Mouse (Mus musculus) stomach, embryonic 16.5 days (tissue): Measurements from ENCODE around the gene Mcoln1. TPM values are rescaled to one million over a fixed set of nuclear protein-coding genes. Genes with fewer than 3 reads are reported as not detected.

Experiments used
- ATAC-seq: fragments of 200-750 bp; cut with Nextera tagmentation; 2 replicates; pipeline ENCODE4 v1.8.0; 2017; ENCODE audit warnings: moderate number of reproducible peaks, moderate TSS enrichment; ENCODE audit not compliant: insufficient read depth, low FRiP score
- H3K27ac ChIP-seq: fragments of 300-500 bp; sonication (generic); 2 replicates; pipeline ENCODE4 v1.5.1; 2014; ENCODE audit warnings: low read length
- H3K27me3 ChIP-seq: fragments of 300-500 bp; sonication (generic); 2 replicates; pipeline ENCODE4 v1.6.1; 2014; ENCODE audit warnings: low read length, control low read depth, mixed read lengths; ENCODE audit not compliant: control insufficient read depth, insufficient read depth
- H3K36me3 ChIP-seq: fragments of 300-500 bp; sonication (generic); 2 replicates; pipeline ENCODE4 v1.6.1; 2014; ENCODE audit warnings: low read length; ENCODE audit not compliant: control insufficient read depth, insufficient read depth
- H3K4me1 ChIP-seq: fragments of 300-500 bp; sonication (generic); 2 replicates; pipeline ENCODE4 v1.6.1; 2014; ENCODE audit warnings: low read length, control low read depth, mixed read lengths; ENCODE audit not compliant: control insufficient read depth, insufficient read depth
- H3K4me2 ChIP-seq: fragments of 300-500 bp; sonication (generic); 2 replicates; pipeline ENCODE4 v1.6.1; 2014; ENCODE audit warnings: low read depth, low read length, mixed read lengths
- H3K4me3 ChIP-seq: fragments of 300-500 bp; sonication (generic); replicated peaks from 2 replicates; pipeline ENCODE4 v1.5.1; 2014; ENCODE audit warnings: mild to moderate bottlenecking, low read length
- H3K9ac ChIP-seq: fragments of 300-500 bp; sonication (generic); 2 replicates; pipeline ENCODE4 v1.6.1; 2014; ENCODE audit warnings: low read length
- H3K9me3 ChIP-seq: fragments of 300-500 bp; sonication (generic); replicated peaks from 2 replicates; pipeline ENCODE4 v1.6.1; 2016; ENCODE audit warnings: low read length, control low read depth; ENCODE audit not compliant: control insufficient read depth
- WGBS: fragments of 180-500 bp; shearing (Covaris S2); extraction: QIAGEN DNeasy Blood & Tissue Kit; methylation state at CpG from one replicate; pipeline ENCODE4 v1.1.7; 2014; 5-methylcytosine and 5-hydroxymethylcytosine counted together
- polyA plus RNA-seq: library from polyadenylated mRNA; unstranded; fragments of >200 nt; fragmentation: Nextera tagmentation; extraction: Ambion mirVana; gene quantifications from 2 replicates; pipeline ENCODE4 v1.2.1, GENCODE M21; 2015

Gene Mcoln1
- polyA plus RNA-seq, 1 experiment from 2014 or later, result 42.4 TPM

GRCm38 (mm10) chr8:3515771-3516417 is 15.6 kb downstream of the Mcoln1 start:
- peak; percentile 9 for ATAC-seq
- WGBS, result 0% methylated on average over 25 of the region's 25 CpGs
- peak overlapping the region; percentile 86 for H3K27ac ChIP-seq
- peak overlapping the region; percentile 80 for H3K9ac ChIP-seq
- H3K27me3 ChIP-seq, result no peaks in the 10 kb centered on the region
- H3K9me3 ChIP-seq, result no peaks in the 10 kb centered on the region
- peak overlapping the region; percentile 77 for H3K4me3 ChIP-seq
- H3K36me3 ChIP-seq, result no peaks in the 10 kb centered on the region; the same call in 1 of the 2 replicates
- H3K4me1 ChIP-seq, result peaks cover 6% of the 10 kb centered on the region; the same call in 1 of the 2 replicates
- peak overlapping the region; percentile 95 for H3K4me2 ChIP-seq

GRCm38 (mm10) chr8:3516450-3517116 is 16.3 kb downstream of the Mcoln1 start:
- Histone ChIP-seq H3K9me3 (no peaks in the 10 kb centered on the region), H3K36me3 (no peaks in the 10 kb centered on the region; the same call in 1 of the 2 replicates), H3K9ac (peak overlapping the region; percentile 80), H3K27me3 (no peaks in the 10 kb centered on the region), H3K4me2 (peak overlapping the region; percentile 95), H3K4me3 (peak overlapping the region; percentile 77), H3K4me1 (peaks cover 6% of the 10 kb centered on the region; the same call in 1 of the 2 replicates), H3K27ac (peak overlapping the region; percentile 86)
- ATAC-seq, result peak; percentile 87
- WGBS, result under 1% methylated on average over 36 of the region's 36 CpGs

GRCm38 (mm10) chr8:3517117-3517495 is 16.8 kb downstream of the Mcoln1 start:
- H3K9ac ChIP-seq, result peak overlapping the region; percentile 80
- 5% methylated on average over 16 of the region's 16 CpGs for WGBS
- peak overlapping the region; percentile 95 for H3K4me2 ChIP-seq
- peak overlapping the region; percentile 53; the same call in 1 of the 2 replicates for H3K27ac ChIP-seq
- no peaks in the 10 kb centered on the region for H3K27me3 ChIP-seq
- ATAC-seq, result no peak
- H3K9me3 ChIP-seq, result no peaks in the 10 kb centered on the region
- H3K4me3 ChIP-seq, result peak overlapping the region; percentile 77
- peaks cover 6% of the 10 kb centered on the region; the same call in 1 of the 2 replicates for H3K4me1 ChIP-seq
- peaks cover under 1% of the 10 kb centered on the region for H3K36me3 ChIP-seq

- peak; percentile 53; the same call in 1 of the 2 replicates for ATAC-seq
- 87% methylated on average over 13 of the region's 13 CpGs for WGBS
- H3K27me3 ChIP-seq, result no peaks in the 10 kb centered on the region
- peaks cover 3% of the 10 kb centered on the region; the same call in 1 of the 2 replicates for H3K4me1 ChIP-seq
- no peak overlapping the region for H3K4me2 ChIP-seq
- H3K36me3 ChIP-seq, result peaks cover 30% of the 10 kb centered on the region
- no peak overlapping the region for H3K4me3 ChIP-seq
- no peak overlapping the region for H3K27ac ChIP-seq
- H3K9ac ChIP-seq, result no peak overlapping the region
- H3K9me3 ChIP-seq, result no peaks in the 10 kb centered on the region
Observed at GRCm38 (mm10) chr8:3522007-3522697, 21.9 kb downstream of the Mcoln1 start.

- H3K27me3 ChIP-seq, result no peaks in the 10 kb centered on the region
- no peak overlapping the region for H3K4me3 ChIP-seq
- no peaks in the 10 kb centered on the region for H3K4me1 ChIP-seq
- H3K27ac ChIP-seq, result no peak overlapping the region
- no peak for ATAC-seq
- H3K4me2 ChIP-seq, result no peak overlapping the region
- H3K36me3 ChIP-seq, result peaks cover 24% of the 10 kb centered on the region
- H3K9me3 ChIP-seq, result no peaks in the 10 kb centered on the region
- WGBS, result 92% methylated on average over 5 of the region's 5 CpGs
- no peak overlapping the region for H3K9ac ChIP-seq
Observed at GRCm38 (mm10) chr8:3530816-3531215, 30.6 kb downstream of the Mcoln1 start.

- Histone ChIP-seq H3K4me2 (no peak overlapping the region), H3K27me3 (no peaks in the 10 kb centered on the region), H3K9me3 (no peaks in the 10 kb centered on the region), H3K27ac (no peak overlapping the region), H3K4me3 (no peak overlapping the region), H3K9ac (no peak overlapping the region), H3K4me1 (no peaks in the 10 kb centered on the region), H3K36me3 (peaks cover 18% of the 10 kb centered on the region)
- no peak for ATAC-seq
- WGBS, result 96% methylated on average over 18 of the region's 18 CpGs
Observed at GRCm38 (mm10) chr8:3531936-3532335, 31.7 kb downstream of the Mcoln1 start.

GRCm38 (mm10) chr8:3536053-3536841 is 36.0 kb downstream of the Mcoln1 start:
- Histone ChIP-seq H3K27me3 (no peaks in the 10 kb centered on the region), H3K4me3 (no peak overlapping the region), H3K4me2 (no peak overlapping the region), H3K36me3 (peaks cover 34% of the 10 kb centered on the region), H3K9me3 (no peaks in the 10 kb centered on the region), H3K27ac (no peak overlapping the region), H3K4me1 (no peaks in the 10 kb centered on the region), H3K9ac (no peak overlapping the region)
- 61% methylated on average over 15 of the region's 15 CpGs for WGBS
- no peak for ATAC-seq

- H3K9ac ChIP-seq, result no peak overlapping the region
- no peak overlapping the region for H3K4me2 ChIP-seq
- H3K4me3 ChIP-seq, result no peak overlapping the region
- 91% methylated on average over 9 of the region's 9 CpGs for WGBS
- no peaks in the 10 kb centered on the region for H3K9me3 ChIP-seq
- no peak for ATAC-seq
- H3K27ac ChIP-seq, result no peak overlapping the region
- peaks cover 30% of the 10 kb centered on the region for H3K36me3 ChIP-seq
- H3K4me1 ChIP-seq, result no peaks in the 10 kb centered on the region
- H3K27me3 ChIP-seq, result no peaks in the 10 kb centered on the region
Observed at GRCm38 (mm10) chr8:3536940-3537339, 36.7 kb downstream of the Mcoln1 start.
